Mouse (Mus musculus): ENCODE measurements around the gene Ptpra. TPM values are rescaled to one million over a fixed set of nuclear protein-coding genes. Genes with fewer than 3 reads are reported as not detected.
"Not testable (repeated sequence)": the region's sequence is repeated elsewhere in the genome, so short reads cannot be mapped to it uniquely, and the experiment has no call there.

Ptpra gene
- polyA plus RNA-seq, 1 experiment from 2014 or later = 102 TPM

GRCm38 (mm10) chr2:130515791-130516190 lies 65.7 kb downstream of the Ptpra start:
- no peaks in the 10 kb centered on the region for H3K9me3 ChIP-seq (ENCODE audit: control insufficient read depth, low read length)
- H3K27ac ChIP-seq (ENCODE audit: low read depth, low read length) = no peak overlapping the region
- H3K9ac ChIP-seq (ENCODE audit: low read depth, low read length) = no peak overlapping the region
- H3K4me2 ChIP-seq (replicated peaks; ENCODE audit: low read depth, low read length) = no peak overlapping the region
- no peak for ATAC-seq (ENCODE audit: low FRiP score)
- 46% methylated on average over 5 of the region's 5 CpGs for WGBS
- H3K4me3 ChIP-seq (ENCODE audit: low read depth, low read length) = no peak overlapping the region
- 0 out of 2 replicates have a peak, but pooled peaks cover 2% of the 10 kb centered on the region for H3K36me3 ChIP-seq (ENCODE audit: control insufficient read depth, insufficient read depth, low read length)
- no peaks in the 10 kb centered on the region for H3K4me1 ChIP-seq (replicated peaks; ENCODE audit: control insufficient read depth, insufficient read depth, low read length)
- no peaks in the 10 kb centered on the region for H3K27me3 ChIP-seq (ENCODE audit: control insufficient read depth, insufficient read depth, low read length)
- DNase-seq (ENCODE audit: low spot score) = no peak

- DNase-seq (ENCODE audit: low spot score) (no peak), ATAC-seq (ENCODE audit: low FRiP score) (no peak)
- Histone ChIP-seq H3K27ac (ENCODE audit: low read depth, low read length) (no peak overlapping the region), H3K4me1 (replicated peaks; ENCODE audit: control insufficient read depth, insufficient read depth, low read length) (no peaks in the 10 kb centered on the region), H3K9ac (ENCODE audit: low read depth, low read length) (no peak overlapping the region), H3K4me2 (replicated peaks; ENCODE audit: low read depth, low read length) (no peak overlapping the region), H3K27me3 (ENCODE audit: control insufficient read depth, insufficient read depth, low read length) (no peaks in the 10 kb centered on the region), H3K4me3 (ENCODE audit: low read depth, low read length) (no peak overlapping the region), H3K9me3 (ENCODE audit: control insufficient read depth, low read length) (no peaks in the 10 kb centered on the region), H3K36me3 (ENCODE audit: control insufficient read depth, insufficient read depth, low read length) (0 out of 2 replicates have a peak, but pooled peaks cover 4% of the 10 kb centered on the region)
- 97% methylated on average over 2 of the region's 2 CpGs for WGBS
Observed at GRCm38 (mm10) chr2:130521927-130522326, 71.8 kb downstream of the Ptpra start.

GRCm38 (mm10) chr2:130525480-130525879 lies 75.4 kb downstream of the Ptpra start:
- H3K36me3 ChIP-seq (ENCODE audit: control insufficient read depth, insufficient read depth, low read length); DNase-seq (ENCODE audit: low spot score); ATAC-seq (ENCODE audit: low FRiP score); H3K4me3 ChIP-seq (ENCODE audit: low read depth, low read length); H3K9ac ChIP-seq (ENCODE audit: low read depth, low read length); H3K27me3 ChIP-seq (ENCODE audit: control insufficient read depth, insufficient read depth, low read length); H3K27ac ChIP-seq (ENCODE audit: low read depth, low read length); H3K9me3 ChIP-seq (ENCODE audit: control insufficient read depth, low read length); H3K4me1 ChIP-seq (replicated peaks; ENCODE audit: control insufficient read depth, insufficient read depth, low read length); H3K4me2 ChIP-seq (replicated peaks; ENCODE audit: low read depth, low read length): not testable (repeated sequence)
- WGBS = 97% methylated on average over 3 of the region's 4 CpGs

- Histone ChIP-seq H3K4me2 (replicated peaks; ENCODE audit: low read depth, low read length) (no peak overlapping the region), H3K27ac (ENCODE audit: low read depth, low read length) (no peak overlapping the region), H3K4me1 (replicated peaks; ENCODE audit: control insufficient read depth, insufficient read depth, low read length) (no peaks in the 10 kb centered on the region), H3K4me3 (ENCODE audit: low read depth, low read length) (no peak overlapping the region), H3K27me3 (ENCODE audit: control insufficient read depth, insufficient read depth, low read length) (no peaks in the 10 kb centered on the region), H3K9ac (ENCODE audit: low read depth, low read length) (no peak overlapping the region), H3K9me3 (ENCODE audit: control insufficient read depth, low read length) (no peaks in the 10 kb centered on the region), H3K36me3 (ENCODE audit: control insufficient read depth, insufficient read depth, low read length) (peaks cover 3% of the 10 kb centered on the region; the same call in 1 of the 2 replicates)
- ATAC-seq (ENCODE audit: low FRiP score) = no peak
- 94% methylated on average over 6 of the region's 6 CpGs for WGBS
- no peak for DNase-seq (ENCODE audit: low spot score)
Observed at GRCm38 (mm10) chr2:130528457-130528856, 78.4 kb downstream of the Ptpra start.

- Histone ChIP-seq H3K4me1 (replicated peaks; ENCODE audit: control insufficient read depth, insufficient read depth, low read length) (no peaks in the 10 kb centered on the region), H3K27me3 (ENCODE audit: control insufficient read depth, insufficient read depth, low read length) (no peaks in the 10 kb centered on the region), H3K9me3 (ENCODE audit: control insufficient read depth, low read length) (no peaks in the 10 kb centered on the region), H3K36me3 (ENCODE audit: control insufficient read depth, insufficient read depth, low read length) (peaks cover 3% of the 10 kb centered on the region; the same call in 1 of the 2 replicates), H3K9ac (ENCODE audit: low read depth, low read length) (no peak overlapping the region), H3K4me3 (ENCODE audit: low read depth, low read length) (no peak overlapping the region), H3K27ac (ENCODE audit: low read depth, low read length) (no peak overlapping the region), H3K4me2 (replicated peaks; ENCODE audit: low read depth, low read length) (no peak overlapping the region)
- WGBS = 92% methylated on average over 2 of the region's 2 CpGs
- DNase-seq (ENCODE audit: low spot score) = no peak
- ATAC-seq (ENCODE audit: low FRiP score) = no peak
Observed at GRCm38 (mm10) chr2:130529290-130529689, 79.2 kb downstream of the Ptpra start.

- Histone ChIP-seq H3K27ac (ENCODE audit: low read depth, low read length) (no peak overlapping the region), H3K4me3 (ENCODE audit: low read depth, low read length) (no peak overlapping the region), H3K9me3 (ENCODE audit: control insufficient read depth, low read length) (no peaks in the 10 kb centered on the region), H3K36me3 (ENCODE audit: control insufficient read depth, insufficient read depth, low read length) (peaks cover 3% of the 10 kb centered on the region; the same call in 1 of the 2 replicates), H3K4me2 (replicated peaks; ENCODE audit: low read depth, low read length) (no peak overlapping the region), H3K27me3 (ENCODE audit: control insufficient read depth, insufficient read depth, low read length) (no peaks in the 10 kb centered on the region), H3K4me1 (replicated peaks; ENCODE audit: control insufficient read depth, insufficient read depth, low read length) (no peaks in the 10 kb centered on the region), H3K9ac (ENCODE audit: low read depth, low read length) (no peak overlapping the region)
- DNase-seq (ENCODE audit: low spot score) = no peak
- no peak for ATAC-seq (ENCODE audit: low FRiP score)
- 90% methylated on average over 7 of the region's 7 CpGs for WGBS
Observed at GRCm38 (mm10) chr2:130529925-130530324, 79.8 kb downstream of the Ptpra start.

- no peak for ATAC-seq (ENCODE audit: low FRiP score)
- WGBS = 91% methylated on average over 2 of the region's 2 CpGs
- H3K27ac ChIP-seq (ENCODE audit: low read depth, low read length) = no peak overlapping the region
Observed at GRCm38 (mm10) chr2:130532201-130532600, 82.1 kb downstream of the Ptpra start.

GRCm38 (mm10) chr2:130535017-130535416 lies 84.9 kb downstream of the Ptpra start:
- H3K4me2 ChIP-seq (replicated peaks; ENCODE audit: low read depth, low read length) = no peak overlapping the region
- no peaks in the 10 kb centered on the region for H3K9me3 ChIP-seq (ENCODE audit: control insufficient read depth, low read length)
- H3K27me3 ChIP-seq (ENCODE audit: control insufficient read depth, insufficient read depth, low read length) = no peaks in the 10 kb centered on the region
- H3K9ac ChIP-seq (ENCODE audit: low read depth, low read length) = no peak overlapping the region
- no peak overlapping the region for H3K4me3 ChIP-seq (ENCODE audit: low read depth, low read length)
- ATAC-seq (ENCODE audit: low FRiP score) = no peak
- no peak overlapping the region for H3K27ac ChIP-seq (ENCODE audit: low read depth, low read length)
- WGBS = 94% methylated on average over 6 of the region's 6 CpGs
- no peaks in the 10 kb centered on the region for H3K4me1 ChIP-seq (replicated peaks; ENCODE audit: control insufficient read depth, insufficient read depth, low read length)
- H3K36me3 ChIP-seq (ENCODE audit: control insufficient read depth, insufficient read depth, low read length) = peaks cover 3% of the 10 kb centered on the region; the same call in 1 of the 2 replicates
- DNase-seq (ENCODE audit: low spot score) = no peak

More at GRCm38 (mm10) chr2:130532201-130532600, 82.1 kb downstream of the Ptpra start:
- Histone ChIP-seq H3K4me1 (replicated peaks; ENCODE audit: control insufficient read depth, insufficient read depth, low read length) (no peaks in the 10 kb centered on the region), H3K4me2 (replicated peaks; ENCODE audit: low read depth, low read length) (no peak overlapping the region), H3K36me3 (ENCODE audit: control insufficient read depth, insufficient read depth, low read length) (peaks cover 3% of the 10 kb centered on the region; the same call in 1 of the 2 replicates), H3K9me3 (ENCODE audit: control insufficient read depth, low read length) (no peaks in the 10 kb centered on the region), H3K4me3 (ENCODE audit: low read depth, low read length) (no peak overlapping the region), H3K27me3 (ENCODE audit: control insufficient read depth, insufficient read depth, low read length) (no peaks in the 10 kb centered on the region), H3K9ac (ENCODE audit: low read depth, low read length) (no peak overlapping the region)
- no peak for DNase-seq (ENCODE audit: low spot score)

- WGBS = 80% methylated on average over 3 of the region's 3 CpGs
- H3K9ac ChIP-seq (ENCODE audit: low read depth, low read length) = no peak overlapping the region
- no peak overlapping the region for H3K4me3 ChIP-seq (ENCODE audit: low read depth, low read length)
- H3K36me3 ChIP-seq (ENCODE audit: control insufficient read depth, insufficient read depth, low read length) = peaks cover 2% of the 10 kb centered on the region; the same call in 1 of the 2 replicates
- no peak overlapping the region for H3K27ac ChIP-seq (ENCODE audit: low read depth, low read length)
- no peak overlapping the region for H3K4me2 ChIP-seq (replicated peaks; ENCODE audit: low read depth, low read length)
- H3K27me3 ChIP-seq (ENCODE audit: control insufficient read depth, insufficient read depth, low read length) = no peaks in the 10 kb centered on the region
- H3K9me3 ChIP-seq (ENCODE audit: control insufficient read depth, low read length) = no peaks in the 10 kb centered on the region
- H3K4me1 ChIP-seq (replicated peaks; ENCODE audit: control insufficient read depth, insufficient read depth, low read length) = no peaks in the 10 kb centered on the region
- DNase-seq (ENCODE audit: low spot score) = no peak
- no peak for ATAC-seq (ENCODE audit: low FRiP score)
Observed at GRCm38 (mm10) chr2:130536890-130537289, 86.8 kb downstream of the Ptpra start.

All from hindbrain, embryonic 11.5 days (tissue).